Mouse (Mus musculus) embryonic facial prominence, embryonic 10.5 days (tissue): ENCODE measurements around the gene Gpr162. TPM values are rescaled to one million over a fixed set of nuclear protein-coding genes. Genes with fewer than 3 reads are reported as not detected.
A peak's percentile ranks its signal among the peaks of the same experiment; 100 is the strongest.

Experiments used
- DNase-seq: peaks from one replicate; pipeline ENCODE4 v3.0.0-alpha.2; 2017; ENCODE audit warnings: low spot score
- H3K27ac ChIP-seq: fragments of 300-500 bp; sonication (generic); replicated peaks from 2 replicates; pipeline ENCODE4 v1.5.1; 2016; ENCODE audit warnings: mild to moderate bottlenecking
- H3K27me3 ChIP-seq: fragments of 300-500 bp; sonication (generic); replicated peaks from 2 replicates; pipeline ENCODE4 v1.6.1; 2016; ENCODE audit warnings: low read depth, mild to moderate bottlenecking; ENCODE audit not compliant: poor library complexity, severe bottlenecking
- H3K36me3 ChIP-seq: fragments of 300-500 bp; sonication (generic); replicated peaks from 2 replicates; pipeline ENCODE4 v1.6.1; 2016; ENCODE audit warnings: mild to moderate bottlenecking, moderate library complexity
- H3K4me1 ChIP-seq: fragments of 300-500 bp; sonication (generic); 2 replicates; pipeline ENCODE4 v1.6.1; 2016
- H3K4me3 ChIP-seq: fragments of 300-500 bp; sonication (generic); 2 replicates; pipeline ENCODE4 v1.5.1; 2016; ENCODE audit warnings: mild to moderate bottlenecking, moderate library complexity
- H3K9me3 ChIP-seq: fragments of 300-500 bp; sonication (generic); 2 replicates; pipeline ENCODE4 v1.6.1; 2016; ENCODE audit warnings: mild to moderate bottlenecking
- WGBS: fragments of 180-500 bp; shearing (Covaris S2); methylation state at CpG from one replicate; pipeline ENCODE4 v1.1.7; 2016; 5-methylcytosine and 5-hydroxymethylcytosine counted together
- polyA plus RNA-seq: library from polyadenylated mRNA; unstranded; fragments of >200 nt; fragmentation: Nextera tagmentation; extraction: Ambion mirVana; gene quantifications from 2 replicates; pipeline ENCODE4 v1.2.1, GENCODE M21; 2016

Gene Gpr162
- polyA plus RNA-seq, 1 experiment from 2014 or later = 1.4 TPM

- Histone ChIP-seq H3K27ac (peak overlapping the region; percentile 90), H3K36me3 (peaks cover 65% of the 10 kb centered on the region), H3K27me3 (no peaks in the 10 kb centered on the region), H3K4me1 (peaks cover 49% of the 10 kb centered on the region), H3K9me3 (no peaks in the 10 kb centered on the region), H3K4me3 (peak overlapping the region; percentile 81)
- DNase-seq = peak; percentile 94
- WGBS = under 1% methylated on average over 38 of the region's 38 CpGs
Measured at GRCm38 (mm10) chr6:124829799-124830700, 33.7 kb downstream of the Gpr162 start.

- H3K9me3 ChIP-seq = no peaks in the 10 kb centered on the region
- H3K27me3 ChIP-seq = no peaks in the 10 kb centered on the region
- peak within 1 kb of the TSS; percentile 90 for H3K27ac ChIP-seq
- DNase-seq = peak; percentile 99
- peak within 1 kb of the TSS; percentile 81 for H3K4me3 ChIP-seq
- WGBS = under 1% methylated on average over 55 of the region's 55 CpGs
- H3K36me3 ChIP-seq = peaks cover 65% of the 10 kb centered on the region
- H3K4me1 ChIP-seq = peaks cover 40% of the 10 kb centered on the region
Measured at GRCm38 (mm10) chr6:124828868-124829798, 34.6 kb downstream of the Gpr162 start, which contains the start of the genes Usp5 and Cdca3. Usp5 (minus strand) TSS chr6:124829484. Cdca3 (plus strand) TSS chr6:124829547.

- H3K9me3 ChIP-seq = no peaks in the 10 kb centered on the region
- H3K4me3 ChIP-seq = peak overlapping the region; percentile 81
- WGBS = 25% methylated on average over 10 of the region's 10 CpGs
- H3K4me1 ChIP-seq = peaks cover 31% of the 10 kb centered on the region
- H3K27me3 ChIP-seq = no peaks in the 10 kb centered on the region
- peak overlapping the region; percentile 90 for H3K27ac ChIP-seq
- peaks cover 65% of the 10 kb centered on the region for H3K36me3 ChIP-seq
- peak; percentile 59 for DNase-seq
Measured at GRCm38 (mm10) chr6:124828101-124828592, 35.6 kb downstream of the Gpr162 start.

- Histone ChIP-seq H3K27me3 (no peaks in the 10 kb centered on the region), H3K27ac (no peak overlapping the region), H3K4me3 (no peak overlapping the region), H3K4me1 (no peaks in the 10 kb centered on the region), H3K9me3 (no peaks in the 10 kb centered on the region), H3K36me3 (peaks cover 100% of the 10 kb centered on the region)
- WGBS = 96% methylated on average over 4 of the region's 4 CpGs
- no peak for DNase-seq
Measured at GRCm38 (mm10) chr6:124822049-124822448, 41.7 kb downstream of the Gpr162 start.

GRCm38 (mm10) chr6:124820891-124821290 is 42.9 kb downstream of the Gpr162 start:
- 93% methylated on average over 5 of the region's 5 CpGs for WGBS
- Histone ChIP-seq H3K4me1 (no peaks in the 10 kb centered on the region), H3K4me3 (no peak overlapping the region), H3K36me3 (peaks cover 100% of the 10 kb centered on the region), H3K27me3 (no peaks in the 10 kb centered on the region), H3K27ac (no peak overlapping the region), H3K9me3 (no peaks in the 10 kb centered on the region)
- no peak for DNase-seq

GRCm38 (mm10) chr6:124817971-124818370 is 45.8 kb downstream of the Gpr162 start:
- peaks cover 84% of the 10 kb centered on the region for H3K36me3 ChIP-seq
- DNase-seq = no peak
- H3K4me3 ChIP-seq = no peak overlapping the region
- no peaks in the 10 kb centered on the region for H3K9me3 ChIP-seq
- H3K4me1 ChIP-seq = peaks cover 19% of the 10 kb centered on the region
- H3K27me3 ChIP-seq = no peaks in the 10 kb centered on the region
- 95% methylated on average over 8 of the region's 8 CpGs for WGBS
- H3K27ac ChIP-seq = no peak overlapping the region

GRCm38 (mm10) chr6:124817563-124817962 is 46.2 kb downstream of the Gpr162 start:
- Histone ChIP-seq H3K4me3 (no peak overlapping the region), H3K9me3 (no peaks in the 10 kb centered on the region), H3K27me3 (no peaks in the 10 kb centered on the region), H3K36me3 (peaks cover 83% of the 10 kb centered on the region), H3K27ac (no peak overlapping the region), H3K4me1 (peaks cover 23% of the 10 kb centered on the region)
- whole genome bisulfite sequencing = 97% methylated on average over 8 of the region's 8 CpGs
- DNase-seq = no peak

- H3K4me1 ChIP-seq = peaks cover 27% of the 10 kb centered on the region
- H3K4me3 ChIP-seq = no peak overlapping the region
- peaks cover 83% of the 10 kb centered on the region for H3K36me3 ChIP-seq
- H3K27ac ChIP-seq = no peak overlapping the region
- H3K9me3 ChIP-seq = no peaks in the 10 kb centered on the region
- H3K27me3 ChIP-seq = no peaks in the 10 kb centered on the region
- WGBS = 93% methylated on average over 11 of the region's 11 CpGs
- no peak for DNase-seq
Measured at GRCm38 (mm10) chr6:124817125-124817524, 46.7 kb downstream of the Gpr162 start.

- WGBS = 93% methylated on average over 4 of the region's 4 CpGs
- no peak overlapping the region for H3K27ac ChIP-seq
Measured at GRCm38 (mm10) chr6:124816611-124817010, 47.2 kb downstream of the Gpr162 start.

GRCm38 (mm10) chr6:124814858-124815774 is 48.7 kb downstream of the Gpr162 start:
- DNase-seq = no peak
- Histone ChIP-seq H3K4me3 (peak overlapping the region; percentile 92; the same call in 1 of the 2 replicates), H3K36me3 (peaks cover 83% of the 10 kb centered on the region)

More at GRCm38 (mm10) chr6:124816611-124817010, 47.2 kb downstream of the Gpr162 start:
- Histone ChIP-seq H3K4me1 (peaks cover 32% of the 10 kb centered on the region), H3K27me3 (no peaks in the 10 kb centered on the region), H3K9me3 (no peaks in the 10 kb centered on the region), H3K4me3 (no peak overlapping the region), H3K36me3 (peaks cover 83% of the 10 kb centered on the region)
- no peak for DNase-seq

GRCm38 (mm10) chr6:124814448-124814847 is 49.3 kb downstream of the Gpr162 start:
- Histone ChIP-seq H3K4me3 (peak overlapping the region; percentile 92), H3K9me3 (no peaks in the 10 kb centered on the region), H3K36me3 (peaks cover 81% of the 10 kb centered on the region), H3K27ac (peak overlapping the region; percentile 98), H3K27me3 (no peaks in the 10 kb centered on the region), H3K4me1 (peaks cover 49% of the 10 kb centered on the region)
- 49% methylated on average over 8 of the region's 8 CpGs for WGBS
- DNase-seq = no peak

More at GRCm38 (mm10) chr6:124814858-124815774, 48.7 kb downstream of the Gpr162 start:
- H3K27ac ChIP-seq = no peak overlapping the region
- H3K9me3 ChIP-seq = no peaks in the 10 kb centered on the region
- H3K27me3 ChIP-seq = no peaks in the 10 kb centered on the region
- peaks cover 42% of the 10 kb centered on the region for H3K4me1 ChIP-seq
- WGBS = 77% methylated on average over 9 of the region's 9 CpGs
